In the genomic region with DNA sequence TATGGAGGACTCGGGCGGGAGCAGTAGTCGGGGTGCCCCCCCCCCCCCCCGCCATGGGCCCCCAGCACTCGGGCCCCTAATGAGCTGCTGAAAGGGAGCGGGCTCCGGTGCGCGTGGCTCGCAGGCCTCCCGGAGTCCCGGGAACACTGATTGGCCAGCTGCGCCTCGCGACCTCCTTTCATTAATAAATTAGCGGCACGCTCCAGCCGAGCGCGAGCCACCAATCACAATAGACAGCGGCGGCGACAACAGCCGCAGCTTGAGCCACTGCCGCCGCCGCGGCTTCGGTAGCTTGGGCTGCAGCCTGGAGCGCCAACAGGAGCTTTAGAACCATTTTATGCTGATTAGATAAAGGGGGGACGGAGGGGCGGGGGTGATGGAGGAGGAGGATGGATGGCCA, we compare ENCODE assay signal across 8 mouse cellular contexts. TPM values are rescaled to one million over a fixed set of nuclear protein-coding genes. Genes with fewer than 3 reads are reported as not detected.
A peak's percentile ranks its signal among the peaks of the same experiment; 100 is the strongest.
DNase-seq lines count a peak whose midpoint lies in the region; ATAC-seq and TF ChIP-seq lines count a peak whose summit lies in the region.

No protein-coding gene starts in this region.

- ATAC-seq in common myeloid progenitor, adult 5-6 weeks (replicated peaks; ENCODE audit: low read depth, poor library complexity, severe bottlenecking), result peak; percentile 23; the same call in 1 of the 2 replicates
- no peak; the same call in 1 of the 2 replicates for ATAC-seq in heart, postnatal 0 days (ENCODE audit: insufficient read depth, low read depth)
- ATAC-seq in limb, embryonic 11.5 days (ENCODE audit: insufficient number of reproducible peaks, low FRiP score, low TSS enrichment, low read depth), result peak; percentile 7; the same call in 1 of the 2 replicates
- no peak for ATAC-seq in monocyte, adult 5-6 weeks (replicated peaks; ENCODE audit: insufficient number of reproducible peaks, low FRiP score, low TSS enrichment, poor library complexity, severe bottlenecking)

- intact Hi-C loops in left cerebral cortex, adult 2 months (cut with DNase I), result loop anchor here (5.0 kb wide), 2 partner anchors 75 to 1585 kb away; no protein-coding TSS in a partner anchor
- intact Hi-C loops in left cerebral cortex, postnatal 36 days (cut with DNase I), result loop anchor here (5.0 kb wide), 2 partner anchors 75 to 1585 kb away; no protein-coding TSS in a partner anchor

- H3K4me3 ChIP-seq in left cerebral cortex, adult 2 months, result peak overlapping the region; percentile 45
- peak overlapping the region; percentile 50 for H3K4me3 ChIP-seq in heart, postnatal 0 days (ENCODE audit: low read depth, low read length)
- H3K4me3 ChIP-seq in limb, embryonic 11.5 days (ENCODE audit: low read depth, low read length), result peak overlapping the region; percentile 30

- no peak overlapping the region for H3K9ac ChIP-seq in heart, postnatal 0 days (replicated peaks; ENCODE audit: low read depth, low read length)
- no peak overlapping the region for H3K9ac ChIP-seq in limb, embryonic 11.5 days (ENCODE audit: low read length)

- H3K4me1 ChIP-seq in heart, postnatal 0 days (ENCODE audit: control insufficient read depth, insufficient read depth), result peaks cover 12% of the 10 kb centered on the region; the same call in 1 of the 2 replicates
- H3K4me1 ChIP-seq in limb, embryonic 11.5 days (ENCODE audit: control insufficient read depth, insufficient read depth, low read length), result peaks cover 15% of the 10 kb centered on the region

- no peak for TF ChIP-seq EP300 in heart, postnatal 0 days (IDR thresholded peaks at IDR 0.05; ENCODE audit: low read depth)

- H3K9me3 ChIP-seq in heart, postnatal 0 days (replicated peaks; ENCODE audit: control insufficient read depth, low read length), result no peaks in the 10 kb centered on the region
- no peaks in the 10 kb centered on the region for H3K9me3 ChIP-seq in limb, embryonic 11.5 days (ENCODE audit: control insufficient read depth, low read length)

- H3K27me3 ChIP-seq in heart, postnatal 0 days (ENCODE audit: control insufficient read depth, insufficient read depth, low read length), result peaks cover 95% of the 10 kb centered on the region
- peaks cover 86% of the 10 kb centered on the region for H3K27me3 ChIP-seq in limb, embryonic 11.5 days (ENCODE audit: control insufficient read depth, insufficient read depth, low read length)

- H3K4me2 ChIP-seq in heart, postnatal 0 days (ENCODE audit: low read depth, low read length), result peak overlapping the region; percentile 77
- peak overlapping the region; percentile 50 for H3K4me2 ChIP-seq in limb, embryonic 11.5 days (ENCODE audit: low read depth, severe bottlenecking)

- no peak for TF ChIP-seq CTCF in left cerebral cortex, adult 2 months (IDR thresholded peaks at IDR 0.05)
- TF ChIP-seq CTCF in heart, postnatal 0 days (IDR thresholded peaks at IDR 0.05; ENCODE audit: low read depth), result no peak

- 1% methylated on average over 31 of the region's 32 CpGs for WGBS in heart, postnatal 0 days
- WGBS in limb, embryonic 11.5 days, result under 1% methylated on average over 31 of the region's 32 CpGs

- H3K27ac ChIP-seq in left cerebral cortex, adult 2 months, result no peak overlapping the region
- no peak overlapping the region for H3K27ac ChIP-seq in heart, postnatal 0 days (ENCODE audit: low read depth)
- H3K27ac ChIP-seq in limb, embryonic 11.5 days (replicated peaks; ENCODE audit: low read depth, low read length), result no peak overlapping the region

- DNase-seq in left cerebral cortex, adult 2 months (ENCODE audit: extremely low spot score in 1 of 2, low spot score in 2 of 2), result peak in 1 of 2 experiments; percentile 19
- no peak for DNase-seq in left cerebral cortex, postnatal 36 days (ENCODE audit: low spot score in 2 of 2)
- no peak for DNase-seq in heart, postnatal 0 days (ENCODE audit: low spot score)
- DNase-seq in limb, embryonic 11.5 days (ENCODE audit: low spot score), result peak; percentile 76
- DNase-seq in neural tube, embryonic 10.5 days (ENCODE audit: extremely low spot score, low spot score), result peak; percentile 87
- DNase-seq in layer of hippocampus, postnatal 25 days (ENCODE audit: extremely low spot score in 1 of 2, low spot score in 1 of 2), result no peak

- no peaks in the 10 kb centered on the region for H3K36me3 ChIP-seq in heart, postnatal 0 days (replicated peaks; ENCODE audit: control insufficient read depth, insufficient read depth, low read length)
- no peaks in the 10 kb centered on the region for H3K36me3 ChIP-seq in limb, embryonic 11.5 days (ENCODE audit: control insufficient read depth, insufficient read depth, low read length)

RNA-seq across cellular contexts. Expression of a gene that starts 0.4 kb away (rescaled TPM):
- total RNA-seq in left cerebral cortex, adult 2 months (2021), result under 1 TPM; 0.25 to 0.65 TPM
- total RNA-seq in left cerebral cortex, postnatal 36 days (2021), result under 1 TPM; 0.34 to 0.79 TPM
- total RNA-seq in common myeloid progenitor, adult 5-6 weeks (2017), result not detected in 2 replicates
- not detected in 2 replicates for total RNA-seq in heart, postnatal 0 days (2014; rRNA removed; ENCODE audit: low replicate concordance)
- not detected in 2 replicates for polyA plus RNA-seq in heart, postnatal 0 days (2015; fragmentation: Nextera tagmentation; extraction: Ambion mirVana)
- not detected in 2 replicates for polyA plus RNA-seq in limb, embryonic 11.5 days (2014; fragmentation: Nextera tagmentation; extraction: Ambion mirVana)
- total RNA-seq in monocyte, adult 5-6 weeks (2017), result 0.29 TPM in 1 of 3 replicates, not detected in the others
- total RNA-seq in layer of hippocampus, postnatal 25 days (2021), result 1 to 10 TPM; 1.7 TPM

Comparison
In these comparisons a context has a peak if more than half of its experiments do, and no peak if none do; other contexts are left out.
1. DNase-seq: peak in limb, embryonic 11.5 days (single experiment) and neural tube, embryonic 10.5 days (single experiment); none in left cerebral cortex, postnatal 36 days (0 of 2), heart, postnatal 0 days (single experiment) and layer of hippocampus, postnatal 25 days (0 of 2).
2. ATAC-seq: peak in common myeloid progenitor, adult 5-6 weeks (single experiment) and limb, embryonic 11.5 days (single experiment); none in heart, postnatal 0 days (single experiment) and monocyte, adult 5-6 weeks (single experiment).
3. Peak in every context shown above with its lines, with median percentiles within 50 percentile points of each other: H3K4me3 ChIP-seq.